Mouse (Mus musculus) adrenal gland, postnatal 10 days (tissue): ENCODE measurements at regions not wholly inside any gene's neighbourhood (a gene's known extent, or its start where the extent isn't known, plus 50 kb on each side); places are given as distances from the start of the nearest gene placed in this dataset.
A peak's percentile ranks its signal among the peaks of the same experiment; 100 is the strongest.

Source experiments
- DNase-seq: peaks from one replicate; pipeline ENCODE4 v3.0.0; 2021; ENCODE audit warnings: mixed read lengths

- no peak for DNase-seq
Observed at GRCm38 (mm10) chr5:58705561-58705960, 987.8 kb downstream of the Pcdh7 start.

GRCm38 (mm10) chr5:58712381-58712780 is 994.6 kb downstream of the Pcdh7 start:
- no peak for DNase-seq

- no peak for DNase-seq
Observed at GRCm38 (mm10) chr5:58733366-58733765, 1015.6 kb downstream of the Pcdh7 start.

- no peak for DNase-seq
Observed at GRCm38 (mm10) chr5:58733961-58734360, 1016.2 kb downstream of the Pcdh7 start.

- peak; percentile 81 for DNase-seq
Observed at GRCm38 (mm10) chr5:58736610-58737009, 1018.8 kb downstream of the Pcdh7 start.

GRCm38 (mm10) chr5:58737264-58737883 is 1019.6 kb downstream of the Pcdh7 start:
- DNase-seq = no peak

GRCm38 (mm10) chr5:58738041-58738440 is 1020.3 kb downstream of the Pcdh7 start:
- no peak for DNase-seq

GRCm38 (mm10) chr5:58740759-58741158 is 1023.0 kb downstream of the Pcdh7 start:
- no peak for DNase-seq

- DNase-seq = no peak
Observed at GRCm38 (mm10) chr5:58747684-58748083, 1029.9 kb downstream of the Pcdh7 start.

GRCm38 (mm10) chr5:58751777-58752176 is 1034.0 kb downstream of the Pcdh7 start:
- DNase-seq = no peak
